Mouse (Mus musculus): Measurements from ENCODE around the gene Rab3a. TPM values are rescaled to one million over a fixed set of nuclear protein-coding genes. Genes with fewer than 3 reads are reported as not detected.

Gene Rab3a
- polyA plus RNA-seq, 1 experiment: 24.6 TPM

DNA sequence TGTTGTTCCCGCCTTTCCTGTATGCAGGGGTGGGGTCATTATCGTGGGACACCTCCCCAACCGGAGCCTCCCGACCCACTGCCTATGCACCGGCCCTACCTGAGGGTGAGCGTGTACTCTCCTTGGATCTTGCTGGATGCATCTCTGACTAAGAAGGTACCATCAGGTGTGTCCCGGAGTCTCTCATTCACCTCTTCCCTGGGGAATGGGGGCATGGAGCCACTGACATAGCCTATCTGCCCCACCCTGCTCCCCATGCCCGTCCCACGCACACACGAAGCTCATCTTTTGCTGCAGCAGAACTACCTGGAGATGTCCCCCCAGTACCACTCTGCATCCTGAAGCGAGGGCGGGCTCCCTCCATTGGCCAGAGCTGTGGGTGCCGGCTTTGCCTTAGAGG lies 16.3 kb downstream of the Rab3a start:
- DNase-seq (ENCODE audit: low read depth, low spot score): no peak
- WGBS: 94% methylated on average over 13 of the region's 13 CpGs

DNA sequence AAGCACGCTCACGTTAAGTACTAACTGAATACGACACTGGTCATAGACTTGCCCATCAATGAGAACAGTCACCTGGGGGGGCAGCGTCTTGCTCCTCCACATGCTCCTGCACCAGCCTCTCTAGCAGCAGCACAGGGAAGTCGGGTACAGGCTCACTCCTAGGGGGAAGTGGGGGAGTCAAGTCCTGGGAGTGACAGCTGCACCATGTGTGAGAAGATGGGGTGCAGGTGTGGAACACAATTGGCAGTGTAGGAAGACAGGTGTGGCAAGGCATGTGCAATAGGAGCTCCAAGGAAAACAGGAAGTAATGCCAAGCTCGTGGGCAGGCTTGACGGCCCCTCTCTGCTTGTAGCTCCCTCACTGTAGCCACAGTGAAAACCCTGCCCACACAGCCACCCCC lies 16.7 kb downstream of the Rab3a start:
- WGBS: 83% methylated on average over 7 of the region's 7 CpGs
- DNase-seq (ENCODE audit: low read depth, low spot score): no peak

DNA sequence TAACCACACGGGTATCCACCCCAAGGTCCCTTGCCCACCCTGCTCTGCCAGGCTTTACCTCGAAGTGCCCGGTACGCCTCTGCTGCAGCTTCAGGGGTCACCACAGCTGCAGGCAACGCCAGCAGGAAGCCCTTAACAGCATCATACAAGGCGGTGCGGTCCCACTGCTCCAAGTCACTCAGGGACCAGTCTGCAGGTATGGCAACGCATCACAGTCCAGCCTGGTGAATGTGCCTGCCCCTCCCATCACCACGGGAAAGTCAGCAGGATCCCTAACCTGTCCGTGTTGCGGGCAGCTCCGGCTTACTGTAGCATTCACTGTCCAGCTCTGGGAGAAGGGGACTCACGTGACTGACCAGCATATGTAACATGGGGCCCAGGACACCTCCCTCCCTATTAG lies 17.6 kb downstream of the Rab3a start:
- no peak for DNase-seq (ENCODE audit: low read depth, low spot score)
- 92% methylated on average over 13 of the region's 13 CpGs for WGBS

DNA sequence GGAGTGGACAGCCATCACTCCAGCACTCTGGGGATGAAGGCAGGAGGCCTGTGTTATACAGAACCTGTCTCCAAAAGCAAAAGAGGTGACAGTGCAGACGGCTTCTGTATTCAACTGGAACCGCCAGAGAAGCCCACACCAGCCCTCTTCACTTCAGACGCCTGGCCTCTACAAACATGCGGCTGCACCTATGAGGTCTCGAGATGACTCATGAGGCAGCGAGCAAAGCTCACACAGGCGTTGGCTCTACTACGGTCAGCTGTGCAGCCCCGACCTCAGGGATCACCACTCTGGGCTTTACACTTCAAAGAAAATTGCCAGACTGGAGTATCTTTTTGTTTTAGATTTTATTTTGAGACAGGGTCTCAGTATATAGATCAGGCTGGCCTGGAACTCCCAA lies 18.4 kb downstream of the Rab3a start:
- no peak for DNase-seq (ENCODE audit: low read depth, low spot score)

DNA sequence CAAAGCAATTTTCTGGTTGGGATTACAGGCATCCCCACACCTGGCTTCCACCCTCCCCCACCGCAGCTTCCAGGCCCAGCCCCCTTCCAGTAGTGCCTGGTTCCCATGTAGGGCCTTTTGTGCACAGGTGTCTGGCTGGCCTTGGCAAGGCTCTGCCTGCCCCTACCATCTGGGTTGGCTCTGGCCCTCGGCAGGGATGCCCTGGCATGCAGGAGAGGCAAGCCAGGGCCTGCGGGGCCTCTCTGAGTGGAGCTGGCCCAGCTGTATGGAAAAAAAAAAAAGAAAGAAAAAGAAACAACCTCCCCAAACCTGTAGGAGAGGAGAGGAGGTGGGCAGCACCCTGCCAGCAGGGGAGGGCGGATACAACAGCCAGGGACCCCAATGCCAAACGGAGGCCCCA lies 18.9 kb downstream of the Rab3a start:
- WGBS: 63% methylated on average over 5 of the region's 5 CpGs
- no peak for DNase-seq (ENCODE audit: low read depth, low spot score)

More for the DNA sequence above, 18.4 kb downstream of the Rab3a start:
- 27% methylated on average over 9 of the region's 9 CpGs for WGBS

DNA sequence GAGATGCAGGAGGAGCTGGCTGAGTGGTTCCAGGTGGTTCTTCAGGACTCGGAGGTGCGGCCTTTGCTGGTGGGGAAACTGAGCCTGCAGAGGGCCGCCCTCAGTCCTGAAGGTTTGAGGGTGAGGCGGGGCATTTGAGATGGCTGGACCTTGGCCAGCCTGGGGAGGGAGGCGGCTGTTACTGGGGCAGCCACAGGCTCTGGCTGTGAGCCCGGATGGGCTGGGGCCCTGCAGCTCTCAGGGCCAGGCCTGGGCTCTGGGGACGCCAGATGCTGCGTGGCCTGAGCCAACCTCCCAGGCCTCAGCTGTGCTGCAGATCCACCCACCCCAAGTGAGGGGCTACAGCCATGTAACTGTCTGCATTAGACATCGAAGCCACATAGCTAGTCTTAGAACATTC lies 19.4 kb downstream of the Rab3a start:
- WGBS: 12% methylated on average over 9 of the region's 9 CpGs
- DNase-seq (ENCODE audit: low read depth, low spot score): no peak

DNA sequence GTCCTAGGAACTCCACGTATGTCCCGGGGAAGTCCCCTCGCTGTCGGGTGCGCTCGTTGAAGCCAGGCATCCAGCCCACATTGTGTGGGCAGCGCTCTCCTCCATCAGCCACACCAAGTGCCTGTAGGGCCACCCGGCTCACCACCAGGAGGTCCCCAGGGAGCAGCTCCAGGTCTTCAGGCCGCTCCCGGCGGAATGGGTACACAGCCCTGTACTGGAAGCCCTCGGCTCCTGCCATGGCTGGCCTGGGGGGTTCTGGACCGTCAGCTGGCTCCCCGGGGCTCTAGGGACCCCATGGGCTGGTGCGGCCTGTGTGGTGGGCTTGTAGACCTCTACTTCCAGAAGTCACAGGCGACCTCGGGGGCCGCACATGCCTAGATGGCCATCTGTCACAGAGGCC lies 20.3 kb downstream of the Rab3a start:
- WGBS: 89% methylated on average over 18 of the region's 18 CpGs
- no peak for DNase-seq (ENCODE audit: low read depth, low spot score)

DNA sequence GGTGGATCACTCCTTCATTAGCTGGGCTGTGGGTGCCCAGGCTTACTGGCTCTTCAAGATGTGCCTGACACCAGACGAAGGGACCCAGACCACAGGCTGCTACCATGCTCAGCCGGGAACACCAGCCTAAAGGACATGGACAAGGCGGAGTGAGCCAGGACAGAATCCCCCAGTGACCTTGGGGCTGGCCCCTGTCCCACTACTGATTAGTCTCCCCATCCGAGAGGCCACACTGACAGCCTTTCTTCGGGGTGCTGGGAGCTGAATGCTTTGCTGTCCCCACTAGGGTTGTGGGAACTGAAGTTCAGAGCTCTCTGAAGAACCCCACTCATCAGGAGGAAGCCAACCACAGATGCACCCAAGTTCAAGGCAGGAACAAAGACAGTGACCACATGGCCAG lies 20.7 kb downstream of the Rab3a start:
- 83% methylated on average over 5 of the region's 5 CpGs for WGBS

DNA sequence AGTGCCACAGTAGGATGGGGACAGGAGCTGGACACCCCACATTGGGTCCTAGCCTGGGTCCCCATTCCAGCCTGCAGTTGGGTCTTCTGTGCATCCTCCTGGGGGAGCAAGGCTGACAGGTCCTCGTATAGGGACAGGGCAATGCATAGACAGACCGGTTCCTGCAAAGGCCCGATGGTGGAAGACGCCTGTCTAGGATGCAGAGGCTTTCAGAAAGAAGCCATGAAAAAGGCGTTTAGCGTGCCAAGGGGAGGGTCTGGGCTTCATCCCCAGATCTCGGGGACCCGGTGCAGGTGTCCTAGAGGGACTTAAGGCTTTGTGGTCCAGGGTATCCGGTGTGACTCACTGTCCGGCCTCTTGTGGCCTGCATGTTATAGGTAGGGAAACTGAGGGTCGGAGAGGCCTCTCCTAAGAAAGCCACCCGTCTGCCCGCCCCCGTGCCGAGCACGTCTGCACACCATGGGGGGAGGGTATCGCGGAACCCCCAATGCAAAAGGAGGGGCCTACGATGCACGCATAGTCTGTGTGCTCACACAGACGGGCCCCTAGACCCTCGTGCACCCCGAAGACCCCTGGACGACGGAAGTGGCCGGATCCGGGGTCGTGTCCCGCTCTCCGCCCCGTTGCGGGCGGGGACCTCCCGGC lies 21.5 kb downstream of the Rab3a start:
- 1% methylated on average over 34 of the region's 34 CpGs for WGBS
- no peak for DNase-seq (ENCODE audit: low read depth, low spot score)

More for the DNA sequence above, 20.7 kb downstream of the Rab3a start:
- DNase-seq (ENCODE audit: low read depth, low spot score): no peak

DNA sequence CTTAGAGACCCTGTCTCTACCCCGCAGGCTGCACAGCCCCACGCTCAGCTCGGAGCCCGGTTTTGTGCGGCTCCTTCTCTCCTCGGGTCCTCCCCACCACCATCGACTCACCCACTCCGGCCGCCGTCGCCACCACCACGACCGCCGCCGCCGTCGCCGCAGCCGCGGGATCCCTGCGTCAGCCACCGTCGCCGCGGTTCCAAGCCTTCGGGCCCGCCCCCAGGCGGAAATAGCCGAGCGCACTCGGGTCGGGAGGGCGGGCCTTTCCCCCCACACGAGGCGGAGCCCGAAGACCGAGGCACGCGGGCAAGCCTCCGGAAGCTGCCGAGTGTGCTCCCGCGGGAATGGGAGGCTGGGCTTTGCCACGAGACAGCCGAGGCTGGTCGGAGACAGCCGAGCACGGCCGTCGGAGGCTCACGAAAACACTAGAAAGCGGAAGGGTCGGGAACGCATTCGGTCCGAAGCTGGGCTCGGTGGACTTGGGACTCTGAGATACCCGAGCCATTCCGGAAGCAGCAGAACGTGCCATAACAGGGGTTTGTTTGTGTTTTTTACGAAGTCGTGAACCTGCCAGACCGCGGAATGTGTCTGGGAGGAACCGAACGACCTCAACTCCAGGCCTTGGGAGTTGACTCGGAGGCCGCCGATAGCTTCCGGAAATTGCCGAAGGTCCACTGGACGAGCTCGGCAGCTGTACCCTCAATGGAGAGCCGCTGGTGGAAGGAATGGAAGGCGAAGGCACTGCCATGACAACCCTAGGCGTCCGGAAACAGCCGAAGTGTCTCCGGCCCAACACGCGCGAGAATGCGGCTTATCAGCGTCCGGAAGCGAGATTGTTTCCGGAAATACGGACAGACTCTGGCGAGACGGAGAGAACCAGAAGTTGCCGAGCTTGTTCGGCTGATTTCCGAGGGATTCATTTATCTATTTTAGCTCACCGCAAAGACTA lies 22.3 kb downstream of the Rab3a start, which contains the start of gene Pik3r2:
TSS of gene Pik3r2 (minus strand) at position 218 of the 949 bp plus-strand sequence.
- no peak for DNase-seq (ENCODE audit: low read depth, low spot score)
- WGBS: under 1% methylated on average over 94 of the region's 94 CpGs

DNA sequence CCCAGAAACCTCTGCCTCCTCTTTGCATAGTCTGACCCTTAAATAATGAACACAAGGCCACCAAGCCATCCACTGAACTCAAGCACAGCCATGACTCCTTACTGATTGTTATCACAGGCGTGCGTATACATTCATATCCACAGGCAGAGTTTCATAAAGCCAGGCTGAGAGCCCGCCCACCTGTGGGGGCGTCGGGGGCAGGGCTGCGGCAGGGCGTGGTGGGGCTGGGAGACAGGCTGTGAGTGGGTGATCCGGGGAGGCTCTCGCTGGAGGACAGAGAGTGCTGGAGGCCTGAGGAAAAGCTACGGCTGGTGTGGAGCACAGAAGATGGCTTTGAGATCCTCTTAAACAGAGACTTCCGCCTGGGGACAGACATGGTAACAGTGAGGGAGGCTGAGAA lies 25.6 kb downstream of the Rab3a start:
- 72% methylated on average over 11 of the region's 11 CpGs for WGBS
- no peak for DNase-seq (ENCODE audit: low read depth, low spot score)

DNA sequence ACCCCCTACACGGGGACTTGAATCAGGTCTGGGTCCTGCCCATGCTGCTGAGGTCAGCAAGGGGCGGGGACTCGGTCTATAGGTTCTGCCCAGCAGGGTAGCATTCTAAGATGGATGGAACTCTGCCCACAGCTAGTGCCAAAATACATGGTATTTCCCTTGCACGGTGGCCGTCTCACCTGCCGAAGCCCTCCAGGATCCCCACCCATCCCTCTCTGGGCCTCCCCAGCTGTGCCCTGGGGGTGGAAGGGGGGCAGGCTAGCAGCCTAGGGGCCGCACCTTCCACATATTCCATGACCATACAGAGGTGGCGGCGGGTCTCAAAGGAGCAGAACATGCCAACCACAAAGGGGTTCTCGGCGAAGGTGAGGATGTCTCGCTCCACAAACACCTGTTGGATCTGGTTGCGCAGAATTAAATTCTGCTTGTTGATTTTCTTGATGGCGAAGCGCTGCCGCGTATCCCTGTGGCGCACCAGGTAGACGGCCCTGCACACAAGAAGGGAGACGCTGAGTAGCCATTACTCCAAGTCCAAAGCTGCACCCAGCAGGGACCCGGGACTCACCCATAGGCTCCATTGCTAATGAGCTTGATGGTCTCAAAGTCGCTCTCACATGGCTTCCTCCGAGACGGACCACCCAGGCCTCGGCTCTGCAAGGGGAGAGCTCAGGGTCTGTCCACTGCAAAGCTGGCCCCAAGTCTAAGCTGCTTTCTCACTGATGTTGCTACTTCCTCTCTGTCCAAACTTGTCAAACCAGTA lies 32.0 kb downstream of the Rab3a start:
- WGBS: 94% methylated on average over 25 of the region's 25 CpGs
- DNase-seq (ENCODE audit: low read depth, low spot score): no peak

DNA sequence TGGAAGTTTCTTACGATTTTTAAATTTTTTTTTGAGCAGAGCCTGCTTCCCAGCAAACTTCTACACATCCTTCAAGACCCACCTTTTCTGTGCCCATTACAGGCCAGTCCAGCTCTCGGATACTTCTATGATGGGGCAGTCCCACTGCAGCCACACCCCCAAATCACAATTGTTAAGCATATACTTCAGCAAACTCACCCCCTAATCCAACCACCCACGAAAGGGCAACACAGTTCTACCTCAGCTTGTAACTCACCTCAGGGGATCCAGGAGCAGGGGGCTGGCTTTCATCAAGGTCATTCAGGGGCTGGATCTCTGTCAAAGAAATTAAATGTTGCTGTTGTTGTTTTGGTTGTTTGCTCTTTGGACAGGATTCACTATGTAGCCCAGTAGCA lies 32.6 kb downstream of the Rab3a start:
- WGBS: 80% methylated on average over 3 of the region's 3 CpGs
- DNase-seq (ENCODE audit: low read depth, low spot score): no peak

DNA sequence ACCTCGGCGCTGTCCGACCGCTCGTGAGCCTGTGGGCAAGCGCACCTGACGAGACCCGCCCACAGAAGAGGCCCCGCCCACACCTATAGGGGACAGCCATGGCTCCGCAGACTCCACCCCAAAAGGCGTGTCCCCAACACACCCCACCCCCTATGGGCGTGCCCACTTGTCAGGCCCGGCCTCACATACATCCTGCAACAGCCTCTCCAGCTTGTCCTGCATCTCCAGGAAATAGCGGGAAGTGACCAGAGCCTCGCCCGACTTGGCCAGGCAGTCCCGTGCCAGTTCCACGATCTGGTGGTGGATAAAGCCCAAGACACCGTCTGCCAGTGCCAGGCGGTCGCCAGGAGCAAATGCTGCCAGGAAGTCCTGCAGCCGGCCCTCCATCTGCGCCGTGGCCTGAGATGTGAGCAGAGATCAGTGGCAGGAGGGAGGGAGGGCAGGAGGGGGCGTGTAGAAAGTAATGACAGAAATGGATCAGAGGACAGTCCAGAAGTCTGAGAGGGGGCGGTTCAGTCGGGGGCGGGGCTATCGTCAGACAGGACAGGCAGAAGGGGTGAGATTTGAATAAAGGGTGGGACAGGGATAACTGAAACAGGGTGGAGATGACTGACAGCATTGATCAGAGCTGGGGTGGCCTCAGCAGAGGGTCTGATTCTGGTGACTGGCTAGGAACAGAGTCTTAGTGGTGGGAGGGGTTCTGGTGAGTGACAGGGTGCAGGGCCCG lies 33.6 kb downstream of the Rab3a start:
- DNase-seq (ENCODE audit: low read depth, low spot score): peak; percentile 70
- WGBS: 38% methylated on average over 30 of the region's 30 CpGs

DNA sequence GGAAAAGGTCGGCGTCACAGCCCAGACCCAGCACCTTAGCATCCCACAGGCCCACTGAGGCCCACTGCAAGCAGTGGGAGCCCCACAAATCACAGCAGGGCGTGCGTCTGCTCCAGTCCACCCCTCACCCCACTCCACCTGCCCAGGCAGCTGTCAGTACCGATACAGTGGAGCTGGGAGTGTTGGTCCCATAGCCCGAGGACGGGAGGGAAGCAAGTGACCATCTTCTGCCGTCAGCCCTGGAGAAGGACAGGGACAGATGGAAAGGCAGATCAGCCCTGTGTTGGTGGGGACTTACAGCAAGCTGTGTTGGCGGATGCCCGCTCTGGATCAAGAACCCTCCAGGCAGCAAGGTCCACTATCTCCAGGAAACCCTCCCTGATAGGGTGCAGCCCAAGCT lies 34.6 kb downstream of the Rab3a start:
- 92% methylated on average over 10 of the region's 10 CpGs for WGBS
- no peak for DNase-seq (ENCODE audit: low read depth, low spot score)

DNA sequence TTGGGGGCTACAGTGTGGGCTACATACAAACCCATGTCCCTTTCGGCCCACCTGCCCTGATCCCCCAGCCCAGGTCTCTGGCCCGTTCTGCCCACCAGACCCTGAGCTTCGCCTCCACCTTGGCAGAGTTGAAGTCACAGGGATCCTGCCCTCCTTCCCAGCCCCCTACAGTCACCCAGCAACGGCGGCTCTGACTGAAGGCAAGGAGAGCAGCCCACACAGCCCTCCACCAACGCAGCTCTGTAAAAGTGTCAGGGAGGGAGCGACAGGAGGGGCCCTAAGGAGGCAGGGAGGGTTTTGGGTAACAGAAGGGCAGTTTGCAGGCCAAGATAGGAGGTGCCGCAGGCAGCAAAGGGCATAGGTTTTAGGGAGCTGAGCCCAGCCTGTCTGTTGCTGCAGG lies 36.4 kb downstream of the Rab3a start:
- no peak for DNase-seq (ENCODE audit: low read depth, low spot score)
- 68% methylated on average over 8 of the region's 8 CpGs for WGBS

DNA sequence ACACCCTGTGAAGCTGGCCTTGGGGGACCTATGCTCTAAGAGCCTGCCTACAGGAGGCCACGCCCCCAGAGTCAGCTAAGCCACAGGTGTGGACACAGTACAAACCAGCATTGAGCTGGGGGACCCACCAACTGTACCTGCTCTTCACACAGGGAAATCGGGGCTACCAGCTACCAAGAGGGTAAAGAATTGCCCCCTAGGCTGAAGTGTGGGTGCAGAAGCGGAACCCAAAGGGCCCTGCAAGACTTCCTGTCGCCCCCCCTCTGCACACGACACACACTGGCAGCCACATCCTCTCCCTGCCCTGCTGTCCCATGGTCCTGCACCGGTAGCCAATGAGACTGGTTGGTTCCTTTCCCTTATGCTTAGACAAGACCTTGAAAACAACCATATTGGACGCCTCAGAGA lies 36.8 kb downstream of the Rab3a start:
- no peak for DNase-seq (ENCODE audit: low read depth, low spot score)
- WGBS: 41% methylated on average over 7 of the region's 7 CpGs

DNA sequence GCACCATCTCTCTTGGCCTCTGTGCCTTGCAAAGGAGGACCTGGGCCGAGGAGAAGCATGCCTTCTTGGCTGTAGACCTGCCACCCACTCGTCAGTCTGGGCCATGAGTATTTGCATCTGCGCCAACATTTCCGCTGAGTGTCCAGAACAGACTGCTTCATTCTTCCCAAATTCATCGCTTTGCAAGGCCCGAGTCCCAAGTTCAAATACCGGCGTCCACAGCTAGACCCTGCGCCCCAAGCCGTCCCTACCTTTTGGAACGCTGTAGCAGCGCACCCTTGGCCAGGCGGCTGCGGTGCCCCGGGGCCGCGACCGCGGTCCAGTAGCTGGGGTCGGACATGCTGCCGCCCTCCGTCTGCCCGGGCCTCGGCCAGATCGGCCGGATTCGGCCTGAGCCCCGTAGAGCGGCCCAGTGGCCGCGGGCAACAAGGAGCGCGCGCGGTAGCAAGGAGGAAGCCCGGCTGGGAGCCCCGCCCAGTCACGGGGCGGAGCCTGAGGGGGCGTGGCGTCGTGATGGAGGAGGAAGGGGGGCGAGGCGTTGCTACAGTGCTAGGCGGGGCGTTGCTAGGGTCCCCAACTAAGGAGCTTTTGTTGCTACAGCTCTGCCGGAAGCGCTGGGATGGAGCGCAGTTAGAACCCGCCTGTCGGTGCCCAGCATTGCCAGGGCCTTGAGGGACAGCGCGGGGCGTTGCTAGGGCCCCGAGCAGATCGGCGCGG lies 37.7 kb downstream of the Rab3a start:
- WGBS: 2% methylated on average over 58 of the region's 58 CpGs
- peak; percentile 60 for DNase-seq (ENCODE audit: low read depth, low spot score)

DNA sequence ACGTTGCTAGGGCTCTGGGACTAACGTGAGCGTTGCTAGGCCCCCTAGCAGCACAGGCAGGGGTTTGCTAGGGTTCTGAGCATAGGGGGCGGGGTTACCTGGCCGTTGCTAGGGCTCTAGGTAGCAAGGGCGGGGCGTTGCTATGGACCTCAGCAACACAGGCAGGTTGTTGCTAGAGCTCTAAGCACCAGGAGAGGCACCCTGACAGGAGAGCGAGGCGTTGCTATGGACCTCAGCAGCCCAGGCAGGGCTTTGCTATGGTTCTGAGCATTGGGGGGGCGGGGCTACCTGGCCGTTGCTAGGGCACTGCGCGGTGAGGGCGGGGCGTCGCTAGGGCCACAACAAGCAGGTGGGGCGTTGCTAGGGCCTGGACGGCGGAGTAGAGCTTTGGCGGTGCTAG lies 38.2 kb downstream of the Rab3a start:
- peak; percentile 54 for DNase-seq (ENCODE audit: low read depth, low spot score)

More for the DNA sequence above, 38.2 kb downstream of the Rab3a start:
- 0% methylated on average over 20 of the region's 20 CpGs for WGBS
